Mouse (Mus musculus) splenic B cell, adult 2 months (primary cell): ENCODE results near the gene Fabp1.

Source experiments
- DNase-seq: peaks from one replicate; pipeline ENCODE4 v3.0.0-alpha.2; 2011; ENCODE audit warnings: low read depth, low spot score
- H3K27me3 ChIP-seq: 2 replicates; pipeline ENCODE4 v1.6.1; 2012; ENCODE audit warnings: mild to moderate bottlenecking, low read length, moderate library complexity, mixed read lengths; ENCODE audit not compliant: control insufficient read depth, poor library complexity, insufficient read depth, severe bottlenecking
- H3K36me3 ChIP-seq: 2 replicates; pipeline ENCODE4 v1.6.1; 2012; ENCODE audit warnings: mild to moderate bottlenecking, low read length, moderate library complexity, mixed read lengths; ENCODE audit not compliant: control insufficient read depth, poor library complexity, insufficient read depth, severe bottlenecking

The Fabp1 gene

GRCm38 (mm10) chr6:71236506-71236905 is 36.9 kb downstream of the Fabp1 start:
- no peak for DNase-seq
- Histone ChIP-seq H3K36me3 (no peaks in the 10 kb centered on the region), H3K27me3 (no peaks in the 10 kb centered on the region)

- Histone ChIP-seq H3K27me3 (no peaks in the 10 kb centered on the region), H3K36me3 (no peaks in the 10 kb centered on the region)
- no peak for DNase-seq
Observed at GRCm38 (mm10) chr6:71237031-71237431, 37.4 kb downstream of the Fabp1 start.

GRCm38 (mm10) chr6:71239069-71239750 is 39.6 kb downstream of the Fabp1 start:
- no peaks in the 10 kb centered on the region for H3K36me3 ChIP-seq
- H3K27me3 ChIP-seq: no peaks in the 10 kb centered on the region

GRCm38 (mm10) chr6:71240831-71241230 is 41.2 kb downstream of the Fabp1 start:
- H3K36me3 ChIP-seq: no peaks in the 10 kb centered on the region
- DNase-seq: no peak
- H3K27me3 ChIP-seq: no peaks in the 10 kb centered on the region

More at GRCm38 (mm10) chr6:71239069-71239750, 39.6 kb downstream of the Fabp1 start:
- no peak for DNase-seq

GRCm38 (mm10) chr6:71242811-71243210 is 43.2 kb downstream of the Fabp1 start:
- DNase-seq: no peak
- Histone ChIP-seq H3K36me3 (no peaks in the 10 kb centered on the region), H3K27me3 (no peaks in the 10 kb centered on the region)

- no peak for DNase-seq
- no peaks in the 10 kb centered on the region for H3K27me3 ChIP-seq
- no peaks in the 10 kb centered on the region for H3K36me3 ChIP-seq
Observed at GRCm38 (mm10) chr6:71243258-71243657, 43.6 kb downstream of the Fabp1 start.

- no peaks in the 10 kb centered on the region for H3K36me3 ChIP-seq
- no peaks in the 10 kb centered on the region for H3K27me3 ChIP-seq
- no peak for DNase-seq
Observed at GRCm38 (mm10) chr6:71248420-71248819, 48.8 kb downstream of the Fabp1 start.

- DNase-seq: no peak
- H3K27me3 ChIP-seq: no peaks in the 10 kb centered on the region
- no peaks in the 10 kb centered on the region for H3K36me3 ChIP-seq
Observed at GRCm38 (mm10) chr6:71249615-71250014, 50.0 kb downstream of the Fabp1 start.

GRCm38 (mm10) chr6:71250951-71251350 is 51.3 kb downstream of the Fabp1 start:
- Histone ChIP-seq H3K36me3 (no peaks in the 10 kb centered on the region), H3K27me3 (no peaks in the 10 kb centered on the region)
- DNase-seq: no peak

GRCm38 (mm10) chr6:71254456-71254855 is 54.8 kb downstream of the Fabp1 start:
- H3K36me3 ChIP-seq: no peaks in the 10 kb centered on the region
- DNase-seq: no peak

More at GRCm38 (mm10) chr6:71254456-71254855, 54.8 kb downstream of the Fabp1 start:
- no peaks in the 10 kb centered on the region for H3K27me3 ChIP-seq
